Mouse (Mus musculus): ENCODE measurements at regions not wholly inside any gene's neighbourhood (a gene's known extent, or its start where the extent isn't known, plus 50 kb on each side); places are given as distances from the start of the nearest gene placed in this dataset.

DNA sequence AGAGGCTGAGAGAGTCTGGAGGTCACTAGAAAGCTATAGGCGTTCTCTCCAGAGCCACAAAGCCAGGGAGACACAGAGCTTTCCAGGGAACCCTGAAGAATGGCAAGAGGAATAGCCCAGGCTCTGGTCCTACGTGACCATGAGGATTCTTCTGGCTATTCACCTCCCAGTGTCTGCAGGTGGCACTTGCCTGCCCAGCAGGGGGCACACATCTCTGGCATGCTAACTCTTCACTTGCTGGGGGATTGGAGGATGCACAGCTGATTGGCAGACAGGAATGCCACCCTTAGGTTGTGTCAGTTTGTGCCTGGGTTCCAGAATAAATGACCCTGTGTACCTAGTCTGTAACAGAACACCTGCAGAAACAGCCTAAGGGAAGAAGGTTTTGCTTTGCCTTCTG is 141.8 kb downstream of the Oma1 start:
- no peaks in the 10 kb centered on the region for H3K36me3 ChIP-seq (replicated peaks; ENCODE audit: control insufficient read depth, insufficient read depth, low read depth)
- WGBS (ENCODE audit: insufficient replicate concordance) = 49% methylated on average over 2 of the region's 2 CpGs

DNA sequence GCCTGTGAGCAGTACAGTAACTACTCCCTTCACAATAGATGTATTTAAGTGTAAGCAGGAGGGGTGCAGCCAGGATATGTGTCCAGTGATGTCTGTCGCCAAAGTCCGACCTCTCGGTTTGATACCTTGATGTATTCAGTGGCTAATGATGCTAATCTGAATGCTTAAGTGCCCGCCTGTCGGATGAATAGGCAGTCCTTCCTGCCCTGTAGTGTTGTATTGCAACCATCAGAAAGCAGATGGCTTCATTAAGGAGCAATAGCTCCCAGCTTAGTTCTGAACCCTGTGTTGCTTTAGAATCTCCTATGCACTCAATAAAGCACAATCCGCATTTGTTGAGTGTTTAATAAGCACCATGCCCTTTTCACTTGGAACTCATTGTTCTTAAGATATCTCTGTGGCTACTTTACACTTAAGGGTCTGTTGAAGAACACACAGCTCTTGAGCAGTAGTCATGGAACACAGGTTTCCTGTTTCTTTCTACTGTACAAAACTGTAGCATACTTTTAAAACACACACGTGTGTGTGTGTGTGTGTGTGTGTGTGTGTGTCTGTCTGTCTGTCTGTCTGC is 152.5 kb downstream of the Oma1 start:
- TF ChIP-seq EP300 (IDR thresholded peaks at IDR 0.05; ENCODE audit: low read depth) (no peak), CTCF (IDR thresholded peaks at IDR 0.05; ENCODE audit: low read depth) (no peak)

More for the DNA sequence above, 141.8 kb downstream of the Oma1 start:
- TF ChIP-seq CTCF (IDR thresholded peaks at IDR 0.05; ENCODE audit: low read depth) = no peak
- no peak for TF ChIP-seq EP300 (IDR thresholded peaks at IDR 0.05; ENCODE audit: low read depth)
- Histone ChIP-seq H3K27ac (no peak overlapping the region), H3K4me2 (ENCODE audit: low read depth) (no peak overlapping the region), H3K27me3 (ENCODE audit: control insufficient read depth, insufficient read depth, low read length) (no peaks in the 10 kb centered on the region), H3K4me1 (replicated peaks; ENCODE audit: control insufficient read depth in 2 of 2, insufficient read depth in 2 of 2, low read length in 1 of 2) (no peaks in the 10 kb centered on the region), H3K9me3 (ENCODE audit: control insufficient read depth, low read length) (no peaks in the 10 kb centered on the region), H3K4me3 (ENCODE audit: insufficient read depth in 1 of 2, low read depth in 2 of 2, low read length in 2 of 2) (no peak overlapping the region), H3K9ac (replicated peaks) (no peak overlapping the region)
- DNase-seq (ENCODE audit: low read depth in 3 of 3, low spot score in 3 of 3) (no peak), ATAC-seq (ENCODE audit: insufficient read depth) (no peak)

GRCm38 (mm10) chr4:103475596-103475995 is 143.6 kb upstream of the Dab1 start:
- no peak for TF ChIP-seq EP300 (IDR thresholded peaks at IDR 0.05; ENCODE audit: low read depth)
- no peak for TF ChIP-seq CTCF (IDR thresholded peaks at IDR 0.05; ENCODE audit: low read depth)
- H3K27ac ChIP-seq = no peak overlapping the region
- no peaks in the 10 kb centered on the region for H3K27me3 ChIP-seq (ENCODE audit: control insufficient read depth, insufficient read depth, low read length)
- H3K9me3 ChIP-seq (ENCODE audit: control insufficient read depth, low read length) = no peaks in the 10 kb centered on the region
- H3K4me3 ChIP-seq (ENCODE audit: insufficient read depth in 1 of 2, low read depth in 2 of 2, low read length in 2 of 2) = no peak overlapping the region
- H3K9ac ChIP-seq (replicated peaks) = no peak overlapping the region
- ATAC-seq (ENCODE audit: insufficient read depth) = no peak
- no peak for DNase-seq (ENCODE audit: low read depth in 3 of 3, low spot score in 3 of 3)
- H3K4me1 ChIP-seq (replicated peaks; ENCODE audit: control insufficient read depth in 2 of 2, insufficient read depth in 2 of 2, low read length in 1 of 2) = no peaks in the 10 kb centered on the region
- H3K4me2 ChIP-seq (ENCODE audit: low read depth) = no peak overlapping the region
- WGBS (ENCODE audit: insufficient replicate concordance) = 47% methylated on average over 1 of the region's 1 CpGs
- no peaks in the 10 kb centered on the region for H3K36me3 ChIP-seq (replicated peaks; ENCODE audit: control insufficient read depth, insufficient read depth, low read depth)

More for the DNA sequence above, 152.5 kb downstream of the Oma1 start:
- ATAC-seq (ENCODE audit: insufficient read depth) (no peak), DNase-seq (ENCODE audit: low read depth in 3 of 3, low spot score in 3 of 3) (no peak)
- Histone ChIP-seq H3K4me2 (ENCODE audit: low read depth) (no peak overlapping the region), H3K9me3 (ENCODE audit: control insufficient read depth, low read length) (no peaks in the 10 kb centered on the region), H3K27me3 (ENCODE audit: control insufficient read depth, insufficient read depth, low read length) (no peaks in the 10 kb centered on the region), H3K9ac (replicated peaks) (no peak overlapping the region), H3K4me3 (ENCODE audit: insufficient read depth in 1 of 2, low read depth in 2 of 2, low read length in 2 of 2) (no peak overlapping the region), H3K36me3 (replicated peaks; ENCODE audit: control insufficient read depth, insufficient read depth, low read depth) (no peaks in the 10 kb centered on the region), H3K4me1 (replicated peaks; ENCODE audit: control insufficient read depth in 2 of 2, insufficient read depth in 2 of 2, low read length in 1 of 2) (no peaks in the 10 kb centered on the region), H3K27ac (no peak overlapping the region)
- 60% methylated on average over 7 of the region's 7 CpGs for WGBS (ENCODE audit: insufficient replicate concordance)

- no peak for DNase-seq (ENCODE audit: low read depth in 3 of 3, low spot score in 3 of 3)
- Histone ChIP-seq H3K9ac (replicated peaks) (no peak overlapping the region), H3K9me3 (ENCODE audit: control insufficient read depth, low read length) (no peaks in the 10 kb centered on the region), H3K4me1 (replicated peaks; ENCODE audit: control insufficient read depth in 2 of 2, insufficient read depth in 2 of 2, low read length in 1 of 2) (no peaks in the 10 kb centered on the region), H3K36me3 (replicated peaks; ENCODE audit: control insufficient read depth, insufficient read depth, low read depth) (no peaks in the 10 kb centered on the region), H3K4me3 (ENCODE audit: insufficient read depth in 1 of 2, low read depth in 2 of 2, low read length in 2 of 2) (no peak overlapping the region), H3K4me2 (ENCODE audit: low read depth) (no peak overlapping the region), H3K27ac (no peak overlapping the region), H3K27me3 (ENCODE audit: control insufficient read depth, insufficient read depth, low read length) (no peaks in the 10 kb centered on the region)
- TF ChIP-seq CTCF (IDR thresholded peaks at IDR 0.05; ENCODE audit: low read depth) = no peak
- TF ChIP-seq EP300 (IDR thresholded peaks at IDR 0.05; ENCODE audit: low read depth) = no peak
- no peak for ATAC-seq (ENCODE audit: insufficient read depth)
- 59% methylated on average over 8 of the region's 8 CpGs for WGBS (ENCODE audit: insufficient replicate concordance)
Observed at GRCm38 (mm10) chr4:103486140-103486965, 132.8 kb upstream of the Dab1 start.

DNA sequence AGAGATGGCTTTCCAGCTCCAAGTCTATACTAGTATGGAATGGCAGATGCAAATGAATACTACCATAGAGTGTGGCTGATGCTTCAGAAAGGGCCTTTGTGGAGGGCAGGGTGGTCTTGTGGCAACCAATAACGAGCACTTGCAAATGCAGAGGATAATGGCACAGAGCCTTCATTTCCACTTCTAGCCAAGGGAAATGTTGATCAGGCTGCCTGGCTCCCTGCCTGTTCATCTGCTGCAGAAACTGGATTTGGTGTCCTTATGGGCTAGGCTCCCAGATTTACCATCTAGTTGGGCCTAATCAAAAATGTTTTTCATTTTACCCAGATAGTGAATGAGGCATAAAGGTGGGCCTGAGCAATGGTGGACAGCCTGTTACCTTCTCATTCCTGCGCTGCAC is 110.7 kb upstream of the Dab1 start:
- no peak overlapping the region for H3K4me3 ChIP-seq (ENCODE audit: insufficient read depth in 1 of 2, low read depth in 2 of 2, low read length in 2 of 2)
- no peak overlapping the region for H3K9ac ChIP-seq (replicated peaks)
- H3K27ac ChIP-seq = no peak overlapping the region
- no peaks in the 10 kb centered on the region for H3K9me3 ChIP-seq (ENCODE audit: control insufficient read depth, low read length)
- H3K36me3 ChIP-seq (replicated peaks; ENCODE audit: control insufficient read depth, insufficient read depth, low read depth) = no peaks in the 10 kb centered on the region
- H3K27me3 ChIP-seq (ENCODE audit: control insufficient read depth, insufficient read depth, low read length) = no peaks in the 10 kb centered on the region
- WGBS (ENCODE audit: insufficient replicate concordance) = 50% methylated on average over 2 of the region's 2 CpGs
- DNase-seq (ENCODE audit: low read depth in 3 of 3, low spot score in 3 of 3) (no peak), ATAC-seq (ENCODE audit: insufficient read depth) (no peak)
- no peaks in the 10 kb centered on the region for H3K4me1 ChIP-seq (replicated peaks; ENCODE audit: control insufficient read depth in 2 of 2, insufficient read depth in 2 of 2, low read length in 1 of 2)
- no peak overlapping the region for H3K4me2 ChIP-seq (ENCODE audit: low read depth)
- TF ChIP-seq EP300 (IDR thresholded peaks at IDR 0.05; ENCODE audit: low read depth) (no peak), CTCF (IDR thresholded peaks at IDR 0.05; ENCODE audit: low read depth) (no peak)
